Mouse (Mus musculus) lung, embryonic 16.5 days (tissue): ENCODE results near the gene Jag2. TPM values are rescaled to one million over a fixed set of nuclear protein-coding genes. Genes with fewer than 3 reads are reported as not detected.

ENCODE experiments used
- ATAC-seq: fragments of 200-750 bp; cut with Nextera tagmentation; 2 replicates; pipeline ENCODE4 v1.8.0; 2017; ENCODE audit warnings: low read depth, mild to moderate bottlenecking, moderate library complexity
- H3K27ac ChIP-seq: fragments of 300-500 bp; sonication (generic); 2 replicates; pipeline ENCODE4 v1.5.1; 2014; ENCODE audit warnings: mild to moderate bottlenecking, control low read depth, low read length
- H3K27me3 ChIP-seq: fragments of 300-500 bp; sonication (generic); 2 replicates; pipeline ENCODE4 v1.6.1; 2014; ENCODE audit warnings: low read depth, low read length, mixed read lengths; ENCODE audit not compliant: control insufficient read depth, insufficient read depth
- H3K36me3 ChIP-seq: fragments of 300-500 bp; sonication (generic); 2 replicates; pipeline ENCODE4 v1.6.1; 2014; ENCODE audit warnings: low read length; ENCODE audit not compliant: control insufficient read depth, insufficient read depth
- H3K4me1 ChIP-seq: fragments of 300-500 bp; sonication (generic); replicated peaks from 2 replicates; pipeline ENCODE4 v1.6.1; 2014; ENCODE audit warnings: low read length, mixed read lengths; ENCODE audit not compliant: control insufficient read depth, insufficient read depth
- H3K4me2 ChIP-seq: fragments of 300-500 bp; sonication (generic); 2 replicates; pipeline ENCODE4 v1.6.1; 2014; ENCODE audit warnings: low read depth, low read length, control low read depth
- H3K4me3 ChIP-seq: fragments of 300-500 bp; sonication (generic); 2 replicates; pipeline ENCODE4 v1.5.1; 2014; ENCODE audit warnings: mild to moderate bottlenecking, low read length, control low read depth
- H3K9ac ChIP-seq: fragments of 300-500 bp; sonication (generic); 2 replicates; pipeline ENCODE4 v1.6.1; 2014; ENCODE audit warnings: low read length, control low read depth
- H3K9me3 ChIP-seq: fragments of 300-500 bp; sonication (generic); 2 replicates; pipeline ENCODE4 v1.6.1; 2016; ENCODE audit warnings: low read length; ENCODE audit not compliant: control insufficient read depth
- WGBS: fragments of 180-500 bp; shearing (Covaris S2); extraction: QIAGEN DNeasy Blood & Tissue Kit; methylation state at CpG from one replicate; pipeline ENCODE4 v1.1.7; 2014; 5-methylcytosine and 5-hydroxymethylcytosine counted together
- polyA plus RNA-seq: library from polyadenylated mRNA; unstranded; fragments of >200 nt; fragmentation: Nextera tagmentation; extraction: Ambion mirVana; gene quantifications from 2 replicates; pipeline ENCODE4 v1.2.1, GENCODE M21; 2015

Jag2 gene
- polyA plus RNA-seq = 5.6 and 6.5 TPM in 2 replicates

GRCm38 (mm10) chr12:112929562-112930352 lies at the start of gene Jag2:
TSS of gene Jag2 (minus strand) at chr12:112929776.
- Histone ChIP-seq H3K27ac (no peak within 1 kb of the TSS; the same call in none of the 2 replicates), H3K4me2 (peak within 1 kb of the TSS; percentile 94)
- 2% methylated on average over 44 of the region's 85 CpGs for WGBS

GRCm38 (mm10) chr12:112977156-112977555 lies 47.6 kb upstream of the Jag2 start:
- H3K27me3 ChIP-seq = no peaks in the 10 kb centered on the region
- H3K36me3 ChIP-seq = peaks cover 50% of the 10 kb centered on the region

More at GRCm38 (mm10) chr12:112929562-112930352, at the start of gene Jag2:
- Histone ChIP-seq H3K4me3 (peak within 1 kb of the TSS; percentile 63), H3K27me3 (peaks cover 47% of the 10 kb centered on the region), H3K36me3 (no peaks in the 10 kb centered on the region), H3K4me1 (peaks cover 15% of the 10 kb centered on the region), H3K9me3 (no peaks in the 10 kb centered on the region), H3K9ac (peak within 1 kb of the TSS; percentile 64)
- peak; percentile 68 for ATAC-seq

GRCm38 (mm10) chr12:112976371-112977073 lies 46.9 kb upstream of the Jag2 start, which contains the start of gene Btbd6:
TSS of gene Btbd6 (plus strand) at chr12:112976482.
- peak within 1 kb of the TSS; percentile 93 for H3K27ac ChIP-seq

More at GRCm38 (mm10) chr12:112977156-112977555, 47.6 kb upstream of the Jag2 start:
- Histone ChIP-seq H3K4me2 (peak overlapping the region; percentile 92), H3K4me3 (peak overlapping the region; percentile 74), H3K9ac (peak overlapping the region; percentile 87), H3K27ac (peak overlapping the region; percentile 93), H3K9me3 (no peaks in the 10 kb centered on the region), H3K4me1 (peaks cover 14% of the 10 kb centered on the region)
- ATAC-seq = no peak
- WGBS = 32% methylated on average over 12 of the region's 12 CpGs

GRCm38 (mm10) chr12:112974736-112975135 lies 45.2 kb upstream of the Jag2 start:
- H3K27me3 ChIP-seq = no peaks in the 10 kb centered on the region
- H3K4me1 ChIP-seq = peaks cover 14% of the 10 kb centered on the region
- no peak for ATAC-seq
- H3K4me2 ChIP-seq = no peak overlapping the region
- H3K36me3 ChIP-seq = peaks cover 42% of the 10 kb centered on the region
- 84% methylated on average over 9 of the region's 9 CpGs for WGBS
- no peak overlapping the region for H3K4me3 ChIP-seq
- no peak overlapping the region for H3K9ac ChIP-seq
- H3K27ac ChIP-seq = no peak overlapping the region
- H3K9me3 ChIP-seq = no peaks in the 10 kb centered on the region

More at GRCm38 (mm10) chr12:112976371-112977073, 46.9 kb upstream of the Jag2 start, which contains the start of gene Btbd6:
- peak within 1 kb of the TSS; percentile 87 for H3K9ac ChIP-seq
- no peaks in the 10 kb centered on the region for H3K9me3 ChIP-seq
- 1% methylated on average over 69 of the region's 80 CpGs for WGBS
- peak; percentile 96 for ATAC-seq
- no peaks in the 10 kb centered on the region for H3K27me3 ChIP-seq
- peaks cover 14% of the 10 kb centered on the region for H3K4me1 ChIP-seq
- H3K4me3 ChIP-seq = peak within 1 kb of the TSS; percentile 74
- H3K4me2 ChIP-seq = peak within 1 kb of the TSS; percentile 92
- peaks cover 48% of the 10 kb centered on the region for H3K36me3 ChIP-seq

- H3K9me3 ChIP-seq = no peaks in the 10 kb centered on the region
- no peaks in the 10 kb centered on the region for H3K27me3 ChIP-seq
- peaks cover 66% of the 10 kb centered on the region for H3K36me3 ChIP-seq
- no peak overlapping the region for H3K4me2 ChIP-seq
- no peak for ATAC-seq
- WGBS = 89% methylated on average over 6 of the region's 6 CpGs
- no peak overlapping the region for H3K4me3 ChIP-seq
- no peak overlapping the region for H3K9ac ChIP-seq
- no peaks in the 10 kb centered on the region for H3K4me1 ChIP-seq
- H3K27ac ChIP-seq = no peak overlapping the region
Observed at GRCm38 (mm10) chr12:112969616-112970015, 40.0 kb upstream of the Jag2 start.

GRCm38 (mm10) chr12:112968943-112969342 lies 39.4 kb upstream of the Jag2 start:
- H3K4me1 ChIP-seq = no peaks in the 10 kb centered on the region
- no peaks in the 10 kb centered on the region for H3K27me3 ChIP-seq
- H3K27ac ChIP-seq = no peak overlapping the region
- H3K36me3 ChIP-seq = peaks cover 71% of the 10 kb centered on the region
- 60% methylated on average over 8 of the region's 8 CpGs for WGBS
- H3K4me2 ChIP-seq = no peak overlapping the region
- ATAC-seq = no peak
- no peaks in the 10 kb centered on the region for H3K9me3 ChIP-seq
- no peak overlapping the region for H3K9ac ChIP-seq
- no peak overlapping the region for H3K4me3 ChIP-seq

GRCm38 (mm10) chr12:112965783-112966182 lies 36.2 kb upstream of the Jag2 start:
- no peaks in the 10 kb centered on the region for H3K9me3 ChIP-seq
- no peak overlapping the region for H3K27ac ChIP-seq
- no peak overlapping the region for H3K4me3 ChIP-seq
- H3K36me3 ChIP-seq = peaks cover 74% of the 10 kb centered on the region
- no peak overlapping the region for H3K9ac ChIP-seq
- WGBS = 89% methylated on average over 13 of the region's 13 CpGs
- no peak for ATAC-seq
- H3K4me2 ChIP-seq = no peak overlapping the region
- H3K4me1 ChIP-seq = no peaks in the 10 kb centered on the region
- no peaks in the 10 kb centered on the region for H3K27me3 ChIP-seq

- Histone ChIP-seq H3K4me2 (no peak overlapping the region), H3K4me3 (no peak overlapping the region), H3K4me1 (no peaks in the 10 kb centered on the region), H3K9me3 (no peaks in the 10 kb centered on the region), H3K27me3 (no peaks in the 10 kb centered on the region), H3K9ac (no peak overlapping the region), H3K27ac (no peak overlapping the region), H3K36me3 (peaks cover 60% of the 10 kb centered on the region)
- ATAC-seq = no peak
- WGBS = 80% methylated on average over 5 of the region's 5 CpGs
Observed at GRCm38 (mm10) chr12:112961872-112962271, 32.3 kb upstream of the Jag2 start.

GRCm38 (mm10) chr12:112961428-112961827 lies 31.9 kb upstream of the Jag2 start:
- Histone ChIP-seq H3K4me3 (no peak overlapping the region), H3K4me1 (no peaks in the 10 kb centered on the region), H3K36me3 (peaks cover 58% of the 10 kb centered on the region), H3K27me3 (no peaks in the 10 kb centered on the region), H3K27ac (no peak overlapping the region), H3K9ac (no peak overlapping the region), H3K4me2 (no peak overlapping the region), H3K9me3 (no peaks in the 10 kb centered on the region)
- WGBS = 72% methylated on average over 7 of the region's 7 CpGs
- ATAC-seq = no peak; the same call in 1 of the 2 replicates
